ENCODE assay signal across 8 mouse cellular contexts in genomic region chr19:21104462-21104936, GRCm38 (mm10).
DNase-seq lines count a peak whose midpoint lies in the region; ATAC-seq lines count a peak whose summit lies in the region.

No protein-coding gene starts in this region.

- peak; percentile 57 for DNase-seq in CD4-positive helper T cell, adult 2 months (ENCODE audit: low read depth, low spot score)
- DNase-seq in ES-CJ7 (ENCODE audit: low read depth, low spot score) (peak; percentile 8), MN1 (ENCODE audit: low spot score) (no peak)
- DNase-seq in thymus, postnatal 10 days (ENCODE audit: low spot score in 2 of 2): peak; percentile 4 to 16
- DNase-seq in neural tube, embryonic 10.5 days (ENCODE audit: extremely low spot score, low spot score): no peak
- no peak for DNase-seq in left cerebral cortex, postnatal 25 days (ENCODE audit: low spot score in 2 of 2)

- no peak overlapping the region for H3K4me3 ChIP-seq in lung, embryonic 15.5 days

- intact Hi-C loops in left cerebral cortex, postnatal 25 days (cut with DNase I): no loop called here

- no peak overlapping the region for H3K9ac ChIP-seq in lung, embryonic 15.5 days

- H3K27ac ChIP-seq in lung, embryonic 15.5 days: no peak overlapping the region

- no peaks in the 10 kb centered on the region for H3K27me3 ChIP-seq in lung, embryonic 15.5 days

- no peaks in the 10 kb centered on the region for H3K36me3 ChIP-seq in lung, embryonic 15.5 days

- H3K4me1 ChIP-seq in lung, embryonic 15.5 days: peaks cover 12% of the 10 kb centered on the region; the same call in 1 of the 2 replicates

- 73% methylated on average over 8 of the region's 8 CpGs for WGBS in lung, embryonic 15.5 days

- H3K4me2 ChIP-seq in lung, embryonic 15.5 days: no peak overlapping the region

- peak; percentile 90 for ATAC-seq in common myeloid progenitor, adult 5-6 weeks (replicated peaks; ENCODE audit: low read depth, poor library complexity, severe bottlenecking)
- peak; percentile 55; the same call in 1 of the 2 replicates for ATAC-seq in lung, embryonic 15.5 days (ENCODE audit: borderline replicate concordance, extremely low read depth, low FRiP score, low TSS enrichment)

- no peaks in the 10 kb centered on the region for H3K9me3 ChIP-seq in lung, embryonic 15.5 days

Comparison
In these comparisons a context has a peak if more than half of its experiments do, and no peak if none do; other contexts are left out.
1. DNase-seq: peak in CD4-positive helper T cell, adult 2 months (single experiment), ES-CJ7 (single experiment) and thymus, postnatal 10 days (2 of 2); none in MN1 (single experiment), neural tube, embryonic 10.5 days (single experiment) and left cerebral cortex, postnatal 25 days (0 of 2).